Mouse (Mus musculus) naive thymus-derived CD4-positive, alpha-beta T cell, adult 2 months (primary cell): ENCODE results near the gene Psmd9.
A peak's percentile ranks its signal among the peaks of the same experiment; 100 is the strongest.

Experiments
- DNase-seq: peaks from one replicate; pipeline ENCODE4 v3.0.0-alpha.2; 2011; ENCODE audit warnings: low read depth

Gene Psmd9

GRCm38 (mm10) chr5:123251834-123252233 lies 82.6 kb downstream of the Psmd9 start, which contains the start of gene Wdr66:
Gene Wdr66 (plus strand): TSS chr5:123252102.
- DNase-seq = peak; percentile 48

DNA sequence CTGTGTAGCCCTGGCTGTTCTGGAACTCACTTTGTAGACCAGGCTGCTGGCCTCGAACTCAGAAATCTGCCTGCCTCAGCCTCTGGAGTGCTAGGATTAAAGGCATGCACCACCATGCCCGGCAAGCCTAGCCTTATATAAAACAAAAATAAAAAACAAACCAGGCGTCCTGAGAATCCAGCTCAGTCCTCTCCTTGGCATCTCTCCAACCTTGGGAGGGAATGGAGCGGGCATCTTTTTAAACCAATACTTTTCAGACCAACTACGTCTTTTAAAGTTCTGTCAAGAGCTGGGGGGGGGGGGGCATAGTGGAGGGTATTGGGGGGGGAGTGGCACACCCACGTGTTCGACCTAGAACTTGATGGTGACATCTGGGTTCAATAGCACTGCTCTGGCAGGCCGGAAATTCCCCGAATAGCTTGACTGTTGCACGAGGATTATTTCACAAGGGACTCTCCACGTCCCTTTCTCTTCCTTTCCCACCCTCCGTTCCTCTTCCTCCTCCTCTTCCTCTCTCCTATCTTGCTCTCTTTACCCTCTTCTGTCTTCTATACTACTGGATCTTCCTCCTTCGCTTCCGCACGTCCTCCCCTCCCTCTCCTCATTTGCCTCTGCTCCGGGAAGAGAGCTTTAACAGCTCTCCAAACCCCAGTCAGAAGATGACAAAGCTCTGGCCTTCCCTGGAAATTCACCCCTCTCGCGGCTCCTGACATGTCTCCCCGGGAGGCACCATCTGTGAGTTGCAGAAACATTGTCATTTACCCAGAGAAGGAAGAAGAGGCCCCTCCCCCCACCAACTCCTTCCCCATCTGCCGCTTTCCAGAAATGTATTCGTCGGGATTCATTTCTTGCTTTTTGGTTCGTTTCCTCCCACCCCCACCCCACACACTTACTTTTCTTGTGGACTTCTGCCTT lies 87.9 kb downstream of the Psmd9 start:
- no peak for DNase-seq

- DNase-seq = peak; percentile 82
Measured at GRCm38 (mm10) chr5:123258990-123259389, 89.8 kb downstream of the Psmd9 start.

- no peak for DNase-seq
Measured at GRCm38 (mm10) chr5:123260698-123261097, 91.5 kb downstream of the Psmd9 start.

GRCm38 (mm10) chr5:123266909-123267308 lies 97.7 kb downstream of the Psmd9 start:
- no peak for DNase-seq

DNA sequence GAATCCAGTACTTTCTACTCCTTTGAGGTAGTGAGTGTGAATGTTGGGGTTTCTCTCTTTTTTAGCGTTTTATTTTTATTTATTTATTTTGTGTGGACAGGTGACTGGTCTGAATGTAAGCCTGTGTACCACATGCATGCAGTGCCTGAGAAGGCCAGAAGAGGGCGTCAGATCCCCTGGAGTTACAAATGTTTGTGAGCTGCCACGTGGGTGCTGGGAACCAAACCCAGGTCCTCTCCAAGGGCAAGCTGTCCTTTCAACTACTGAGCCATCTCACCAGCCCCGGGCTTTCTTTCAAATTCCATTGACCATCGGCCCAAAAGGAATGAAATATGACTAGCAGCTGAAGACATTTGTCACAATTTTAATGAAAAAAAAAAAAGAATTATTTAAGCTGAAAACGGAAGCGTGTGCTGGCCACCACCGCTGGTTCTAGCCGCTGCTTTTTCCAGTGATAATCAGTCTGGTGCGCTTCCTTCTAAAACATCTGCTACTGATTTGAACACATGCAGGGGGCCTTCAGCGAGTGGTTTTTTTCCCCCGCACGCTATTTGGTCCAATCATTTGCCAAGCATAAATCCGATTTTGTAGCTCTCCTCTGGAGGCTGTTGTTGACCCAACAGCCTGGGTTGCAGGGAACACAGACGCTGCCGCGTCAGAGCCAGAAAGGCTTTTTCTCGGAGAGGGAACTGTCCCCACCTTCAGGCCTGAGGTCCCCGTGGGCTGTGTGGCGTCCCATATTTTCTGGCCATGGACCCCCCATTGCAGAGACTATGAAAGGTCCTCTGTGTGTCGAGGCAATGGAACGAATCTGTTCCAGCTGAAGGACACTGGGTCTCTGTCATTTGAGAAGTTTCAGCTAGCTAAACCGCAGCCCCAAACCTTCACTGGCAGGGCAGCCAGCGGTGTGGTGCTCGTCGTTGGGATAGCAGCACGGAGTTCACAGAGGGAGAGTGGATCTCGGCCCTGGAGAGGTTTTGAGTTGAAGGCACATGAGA lies 99.6 kb downstream of the Psmd9 start:
- no peak for DNase-seq

GRCm38 (mm10) chr5:123270917-123271316 lies 101.7 kb downstream of the Psmd9 start:
- no peak for DNase-seq

- DNase-seq = no peak
Measured at GRCm38 (mm10) chr5:123272927-123273326, 103.7 kb downstream of the Psmd9 start.

DNA sequence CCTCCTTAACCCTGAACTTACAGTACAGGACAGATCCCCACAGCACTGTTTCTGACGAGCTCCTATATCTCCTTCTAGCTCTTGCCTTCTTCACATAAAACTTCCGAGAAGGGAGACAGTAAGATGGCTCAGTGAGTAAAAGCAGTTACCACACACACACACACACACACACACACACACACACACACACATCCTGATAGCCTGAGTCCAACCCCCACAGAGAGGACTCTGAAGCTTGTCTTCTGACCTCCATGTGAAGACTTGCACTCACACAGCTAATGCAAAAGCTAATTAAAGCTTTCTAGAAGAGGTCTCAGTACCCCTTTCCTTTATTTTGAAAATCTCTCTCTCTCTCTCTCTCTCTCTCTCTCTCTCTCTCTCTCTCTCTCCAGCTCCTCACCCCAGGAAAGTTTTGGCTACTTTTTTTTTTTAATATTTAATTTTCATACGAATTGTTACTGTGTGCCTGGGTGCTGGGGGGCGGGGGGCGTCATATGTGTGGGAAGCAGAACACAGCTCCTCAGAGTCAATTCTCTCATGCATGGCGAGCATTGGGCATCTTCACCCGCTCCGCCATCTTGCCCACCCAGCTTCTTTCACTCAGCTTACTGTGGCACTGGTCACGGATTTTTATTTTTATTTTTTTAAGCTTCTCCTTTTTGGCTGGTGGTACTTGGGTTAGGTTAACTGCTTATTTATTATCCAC lies 107.6 kb downstream of the Psmd9 start:
- DNase-seq = no peak

GRCm38 (mm10) chr5:123277342-123277701 lies 108.1 kb downstream of the Psmd9 start:
- no peak for DNase-seq

GRCm38 (mm10) chr5:123277704-123278103 lies 108.5 kb downstream of the Psmd9 start:
- DNase-seq = no peak

GRCm38 (mm10) chr5:123279248-123279647 lies 110.0 kb downstream of the Psmd9 start:
- no peak for DNase-seq

DNA sequence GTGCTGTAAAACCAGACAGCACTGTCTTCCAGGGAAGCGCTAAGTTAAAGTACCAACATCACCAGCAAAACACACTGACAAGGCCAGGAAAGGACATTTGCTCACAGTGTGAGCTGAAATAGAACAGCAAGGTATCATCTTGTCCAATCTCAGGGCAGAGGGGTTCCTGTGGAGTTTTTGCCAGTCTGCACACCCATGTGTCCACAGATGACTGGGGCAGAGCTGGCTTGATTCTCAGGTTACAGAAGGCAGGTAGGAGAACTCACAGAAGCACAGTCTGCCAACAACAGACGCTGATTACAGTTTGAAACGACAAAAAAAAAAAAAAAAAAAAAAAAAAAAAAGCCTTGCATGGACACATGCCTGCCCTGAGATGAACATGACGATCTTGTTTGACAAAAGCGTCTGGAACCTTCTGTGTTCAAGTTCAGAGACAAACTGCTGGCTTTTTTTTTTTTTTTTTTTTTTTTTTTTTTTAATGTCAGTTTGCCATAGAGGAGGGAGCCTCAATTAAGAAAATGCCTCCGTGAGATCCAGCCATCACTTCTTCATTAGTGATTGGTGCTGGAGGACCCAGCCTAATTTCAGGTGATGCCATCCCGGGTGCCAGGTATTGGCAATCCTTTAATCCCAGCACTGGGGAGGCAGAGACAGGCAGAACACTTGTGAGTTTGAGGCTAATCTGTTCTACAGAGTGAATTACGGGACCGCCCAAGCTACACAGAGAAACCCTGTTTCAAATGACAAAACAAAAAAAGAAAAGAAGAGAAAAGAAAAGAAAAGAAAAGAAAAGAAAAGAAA lies 112.3 kb downstream of the Psmd9 start:
- no peak for DNase-seq

GRCm38 (mm10) chr5:123285174-123285573 lies 116.0 kb downstream of the Psmd9 start:
- DNase-seq = no peak

DNA sequence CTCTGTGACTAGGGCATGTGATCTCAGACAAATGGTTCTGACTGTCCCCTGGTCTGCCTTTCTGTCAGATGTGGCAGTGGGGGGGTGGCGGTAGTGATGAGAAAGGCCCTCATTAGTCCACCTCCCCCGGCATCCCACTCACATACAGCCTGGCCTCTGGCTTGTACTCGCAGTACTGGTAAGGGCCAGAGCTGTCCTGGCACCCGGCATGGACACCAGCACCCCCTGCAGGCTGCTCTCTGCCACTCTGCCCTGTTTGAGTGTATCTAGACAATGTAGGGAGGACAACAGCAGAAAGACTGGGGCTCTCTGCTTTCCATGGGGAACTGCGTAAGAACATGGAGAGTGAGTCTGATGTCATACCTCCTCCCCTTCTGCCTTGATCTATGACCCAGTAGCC lies 118.9 kb downstream of the Psmd9 start:
- no peak for DNase-seq

DNA sequence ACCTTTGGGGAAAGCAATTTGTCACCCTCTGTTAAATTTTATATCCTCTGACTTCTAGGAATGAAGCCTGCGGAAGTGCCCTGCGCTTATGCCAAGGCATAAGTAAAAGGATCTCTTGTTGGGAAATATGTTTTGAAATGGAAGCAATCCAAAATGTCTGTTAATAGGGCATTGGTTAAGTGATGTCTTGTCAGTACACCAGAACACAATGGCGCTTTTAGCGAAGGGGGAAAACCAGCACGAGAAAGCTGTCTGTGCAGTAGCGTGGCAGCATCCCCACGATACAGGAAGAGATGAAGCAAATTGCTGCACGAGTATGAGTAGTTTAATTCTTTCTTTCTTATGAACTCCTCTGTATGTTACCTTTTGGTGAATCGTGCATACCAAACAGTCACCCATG lies 125.4 kb downstream of the Psmd9 start:
- no peak for DNase-seq

GRCm38 (mm10) chr5:123296224-123296806 lies 127.1 kb downstream of the Psmd9 start:
- peak; percentile 30 for DNase-seq

GRCm38 (mm10) chr5:123296972-123297754 lies 128.0 kb downstream of the Psmd9 start:
- DNase-seq = no peak

- no peak for DNase-seq
Measured at GRCm38 (mm10) chr5:123297830-123298229, 128.6 kb downstream of the Psmd9 start.

- DNase-seq = no peak
Measured at GRCm38 (mm10) chr5:123298526-123298925, 129.3 kb downstream of the Psmd9 start.
